In genomic region chr7:115944250-115944649, GRCm38 (mm10) we compare ENCODE assay signal across 26 mouse cellular contexts.
DNase-seq lines count a peak whose midpoint lies in the region; ATAC-seq and TF ChIP-seq lines count a peak whose summit lies in the region.
"Had no signal": no experiment of that assay in that cellular context is flagged by ENCODE, and none has a peak within 500 bp of the region (broad histone marks: within the 10 kb centered on the region; RNA-seq: fewer than 3 reads in every experiment).

No protein-coding gene starts in this region.

- no peaks in the 10 kb centered on the region for H3K4me1 ChIP-seq in lung, embryonic 14.5 days (ENCODE audit: insufficient read depth)
- no peaks in the 10 kb centered on the region for H3K4me1 ChIP-seq in lung, postnatal 0 days (ENCODE audit: insufficient read depth, low read depth, low read length)
- H3K4me1 ChIP-seq in lung, adult 2 months (ENCODE audit: control insufficient read depth, insufficient read depth, low read length), result no peaks in the 10 kb centered on the region
- peaks cover 28% of the 10 kb centered on the region for H3K4me1 ChIP-seq in limb, embryonic 13.5 days
- peaks cover 1% of the 10 kb centered on the region; the same call in 1 of the 2 replicates for H3K4me1 ChIP-seq in heart, adult 2 months (ENCODE audit: control insufficient read depth, insufficient read depth, low read length)
- H3K4me1 ChIP-seq: embryonic facial prominence, embryonic 12.5 days; embryonic facial prominence, embryonic 15.5 days; hindbrain, embryonic 12.5 days; hindbrain, embryonic 15.5 days had no signal

- TF ChIP-seq EP300 in lung, postnatal 0 days (IDR thresholded peaks at IDR 0.05), result no peak
- no peak for TF ChIP-seq EP300 in heart, adult 2 months (IDR thresholded peaks at IDR 0.05; ENCODE audit: insufficient read depth, low read depth, low read length)

- peak; percentile 70 for ATAC-seq in lung, embryonic 14.5 days (ENCODE audit: insufficient read depth)
- ATAC-seq in lung, postnatal 0 days, result peak; percentile 75
- peak; percentile 59; the same call in 1 of the 2 replicates for ATAC-seq in limb, embryonic 13.5 days (ENCODE audit: low FRiP score, low read depth)
- ATAC-seq: forebrain, embryonic 14.5 days; forebrain, postnatal 0 days; Patski had no signal

- TF ChIP-seq CTCF in lung, embryonic 14.5 days (IDR thresholded peaks at IDR 0.05; ENCODE audit: low read depth), result no peak
- no peak for TF ChIP-seq CTCF in lung, postnatal 0 days (IDR thresholded peaks at IDR 0.05)
- TF ChIP-seq CTCF in lung, adult 2 months (IDR thresholded peaks at IDR 0.05; ENCODE audit: insufficient read depth, low read length), result no peak
- no peak for TF ChIP-seq CTCF in heart, adult 2 months (IDR thresholded peaks at IDR 0.05)

- WGBS in lung, embryonic 14.5 days, result 61% methylated on average over 5 of the region's 5 CpGs
- 52% methylated on average over 5 of the region's 5 CpGs for WGBS in lung, postnatal 0 days
- 59% methylated on average over 5 of the region's 5 CpGs for WGBS in lung, adult 2 months
- 32% methylated on average over 5 of the region's 5 CpGs for WGBS in limb, embryonic 13.5 days
- 45% methylated on average over 5 of the region's 5 CpGs for WGBS in heart, adult 2 months

- H3K27ac ChIP-seq in lung, embryonic 14.5 days (ENCODE audit: low read depth), result peak overlapping the region; percentile 47; the same call in 1 of the 2 replicates
- H3K27ac ChIP-seq in lung, postnatal 0 days (ENCODE audit: low read length), result no peak overlapping the region
- H3K27ac ChIP-seq in limb, embryonic 13.5 days, result no peak overlapping the region; the same call in 1 of the 2 replicates
- no peak overlapping the region for H3K27ac ChIP-seq in heart, adult 2 months
- H3K27ac ChIP-seq: embryonic facial prominence, embryonic 12.5 days; embryonic facial prominence, embryonic 15.5 days; hindbrain, embryonic 12.5 days; hindbrain, embryonic 15.5 days had no signal

- 0 out of 2 replicates have a peak, but pooled peaks cover 3% of the 10 kb centered on the region for H3K36me3 ChIP-seq in lung, embryonic 14.5 days (ENCODE audit: insufficient read depth)
- H3K36me3 ChIP-seq in lung, postnatal 0 days (ENCODE audit: insufficient read depth, low read length), result no peaks in the 10 kb centered on the region
- peaks cover 8% of the 10 kb centered on the region; the same call in 1 of the 2 replicates for H3K36me3 ChIP-seq in limb, embryonic 13.5 days
- H3K36me3 ChIP-seq in heart, adult 2 months (ENCODE audit: control insufficient read depth, insufficient read depth, low read length), result no peaks in the 10 kb centered on the region
- H3K36me3 ChIP-seq: embryonic facial prominence, embryonic 12.5 days; embryonic facial prominence, embryonic 15.5 days; G1E; hindbrain, embryonic 12.5 days; hindbrain, embryonic 15.5 days had no signal

- no peaks in the 10 kb centered on the region for H3K79me2 ChIP-seq in heart, adult 2 months (replicated peaks; ENCODE audit: control insufficient read depth, insufficient read depth, low read length)

- TF ChIP-seq POLR2A in lung, adult 2 months (IDR thresholded peaks at IDR 0.05; ENCODE audit: borderline replicate concordance, extremely low read depth, low read depth, low read length), result no peak
- TF ChIP-seq POLR2A in heart, adult 2 months (IDR thresholded peaks at IDR 0.05; ENCODE audit: insufficient read depth, low read depth, low read length), result no peak

- no peaks in the 10 kb centered on the region for H3K27me3 ChIP-seq in lung, embryonic 14.5 days (ENCODE audit: insufficient read depth, low read length)
- no peaks in the 10 kb centered on the region for H3K27me3 ChIP-seq in lung, postnatal 0 days (replicated peaks; ENCODE audit: insufficient read depth, low read length)
- no peaks in the 10 kb centered on the region for H3K27me3 ChIP-seq in limb, embryonic 13.5 days
- H3K27me3 ChIP-seq in heart, adult 2 months (ENCODE audit: control insufficient read depth, insufficient read depth, low read length), result no peaks in the 10 kb centered on the region
- H3K27me3 ChIP-seq: CH12.LX; embryonic facial prominence, embryonic 12.5 days; embryonic facial prominence, embryonic 15.5 days; hindbrain, embryonic 12.5 days; hindbrain, embryonic 15.5 days; Patski had no signal

- H3K4me2 ChIP-seq in lung, embryonic 14.5 days, result 0 out of 2 replicates have a peak overlapping the region, but pooled peaks have one; percentile 19
- H3K4me2 ChIP-seq in lung, postnatal 0 days (replicated peaks; ENCODE audit: low read depth, low read length), result no peak overlapping the region
- no peak overlapping the region for H3K4me2 ChIP-seq in limb, embryonic 13.5 days (replicated peaks)
- H3K4me2 ChIP-seq: embryonic facial prominence, embryonic 12.5 days; embryonic facial prominence, embryonic 15.5 days; heart, embryonic 11.5 days; hindbrain, embryonic 12.5 days; hindbrain, embryonic 15.5 days had no signal

- intact Hi-C loops in heart, adult 2 months (cut with DNase I), result no loop called here

- no peak overlapping the region for H3K9ac ChIP-seq in lung, embryonic 14.5 days
- no peak overlapping the region for H3K9ac ChIP-seq in lung, postnatal 0 days (replicated peaks; ENCODE audit: low read depth)
- no peak overlapping the region for H3K9ac ChIP-seq in limb, embryonic 13.5 days
- H3K9ac ChIP-seq in heart, adult 2 months (ENCODE audit: low read depth, low read length), result no peak overlapping the region
- H3K9ac ChIP-seq: embryonic facial prominence, embryonic 12.5 days; embryonic facial prominence, embryonic 15.5 days; forebrain, postnatal 0 days; hindbrain, embryonic 12.5 days; hindbrain, embryonic 15.5 days had no signal

- H3K9me3 ChIP-seq in lung, embryonic 14.5 days (ENCODE audit: low read depth, low read length), result no peaks in the 10 kb centered on the region
- no peaks in the 10 kb centered on the region for H3K9me3 ChIP-seq in lung, postnatal 0 days (ENCODE audit: low read length)
- H3K9me3 ChIP-seq in limb, embryonic 13.5 days, result no peaks in the 10 kb centered on the region
- H3K9me3 ChIP-seq: embryonic facial prominence, embryonic 12.5 days; embryonic facial prominence, embryonic 15.5 days; G1E; hindbrain, embryonic 12.5 days; hindbrain, embryonic 15.5 days had no signal

- H3K4me3 ChIP-seq in lung, embryonic 14.5 days (ENCODE audit: low read depth, low read length), result no peak overlapping the region
- H3K4me3 ChIP-seq in lung, postnatal 0 days (ENCODE audit: low read depth, low read length), result no peak overlapping the region
- H3K4me3 ChIP-seq in lung, adult 2 months (replicated peaks; ENCODE audit: extremely low read depth, low read depth, low read length), result no peak overlapping the region
- H3K4me3 ChIP-seq in limb, embryonic 13.5 days, result no peak overlapping the region
- H3K4me3 ChIP-seq in heart, adult 2 months, result no peak overlapping the region
- H3K4me3 ChIP-seq: embryonic facial prominence, embryonic 12.5 days; embryonic facial prominence, embryonic 15.5 days; hindbrain, embryonic 12.5 days; hindbrain, embryonic 15.5 days had no signal

- DNase-seq in lung, embryonic 14.5 days, result peak; percentile 35
- DNase-seq in lung, postnatal 10 days, result no peak
- peak; percentile 48 for DNase-seq in lung, postnatal 0 days (ENCODE audit: low spot score)
- DNase-seq in lung, adult 2 months, result no peak
- peak; percentile 62 for DNase-seq in retina, postnatal 1 day
- no peak for DNase-seq in retina, embryonic 14.5 days (ENCODE audit: low spot score)
- DNase-seq in heart, adult 2 months, result no peak
- DNase-seq: adrenal gland, postnatal 10 days; adrenal gland, postnatal 36 days; B cell, adult 2 months; cerebellum, adult 18-20 months; cerebellum, adult 9-10 months; cerebellum, postnatal 14 days; forebrain, postnatal 0 days; gastrocnemius, postnatal 10 days; gastrocnemius, postnatal 36 days had no signal

Comparison
In these comparisons a context has a peak if more than half of its experiments do, and no peak if none do; other contexts are left out.
1. DNase-seq: peak in lung, embryonic 14.5 days (single experiment), lung, postnatal 0 days (single experiment) and retina, postnatal 1 day (single experiment); none in lung, postnatal 10 days (single experiment), lung, adult 2 months (single experiment), retina, embryonic 14.5 days (single experiment) and heart, adult 2 months (0 of 2).
2. Peak in every context shown above with its lines, with median percentiles within 50 percentile points of each other: ATAC-seq.